Comparison of ENCODE assay signal across 8 mouse cellular contexts in genomic region chr4:145213999-145214785, GRCm38 (mm10). TPM values are rescaled to one million over a fixed set of nuclear protein-coding genes. Genes with fewer than 3 reads are reported as not detected.
DNase-seq lines count a peak whose midpoint lies in the region; ATAC-seq and TF ChIP-seq lines count a peak whose summit lies in the region.

No protein-coding gene starts in this region.

- DNase-seq in heart, postnatal 25 days (ENCODE audit: low spot score) = peak; percentile 88
- peak; percentile 95 for DNase-seq in layer of hippocampus, adult 11-12 months (ENCODE audit: low spot score)
- DNase-seq in liver, postnatal 0 days = peak; percentile 91
- peak; percentile 98 for DNase-seq in testis, postnatal 10 days (ENCODE audit: low spot score)

- peaks cover 58% of the 10 kb centered on the region for H3K4me1 ChIP-seq in E14TG2a.4 (replicated peaks; ENCODE audit: low read depth, low read length)
- H3K4me1 ChIP-seq in forebrain, embryonic 15.5 days = no peaks in the 10 kb centered on the region
- H3K4me1 ChIP-seq in liver, postnatal 0 days (ENCODE audit: insufficient read depth) = peaks cover 8% of the 10 kb centered on the region
- H3K4me1 ChIP-seq in neural tube, embryonic 14.5 days (ENCODE audit: control insufficient read depth, insufficient read depth, low read length) = no peaks in the 10 kb centered on the region

- no peak overlapping the region for H3K27ac ChIP-seq in forebrain, embryonic 15.5 days (replicated peaks)
- H3K27ac ChIP-seq in liver, postnatal 0 days (ENCODE audit: low read depth) = no peak overlapping the region
- H3K27ac ChIP-seq in neural tube, embryonic 14.5 days (ENCODE audit: low read depth, low read length) = no peak overlapping the region

- TF ChIP-seq EP300 in liver, postnatal 0 days (IDR thresholded peaks at IDR 0.05; ENCODE audit: low read depth) = no peak

- H3K36me3 ChIP-seq in E14TG2a.4 (ENCODE audit: insufficient read depth, low read length) = peaks cover 41% of the 10 kb centered on the region
- H3K36me3 ChIP-seq in forebrain, embryonic 15.5 days = no peaks in the 10 kb centered on the region
- H3K36me3 ChIP-seq in liver, postnatal 0 days (replicated peaks; ENCODE audit: insufficient read depth, low read length) = peaks cover 29% of the 10 kb centered on the region
- H3K36me3 ChIP-seq in neural tube, embryonic 14.5 days (ENCODE audit: control insufficient read depth, insufficient read depth, low read length) = no peaks in the 10 kb centered on the region

- TF ChIP-seq CTCF in E14TG2a.4 (conservative IDR thresholded peaks at IDR 0.05; ENCODE audit: low read length) = peak; percentile 91
- TF ChIP-seq CTCF in liver, postnatal 0 days (IDR thresholded peaks at IDR 0.05; ENCODE audit: low read depth) = peak; percentile 98

- intact Hi-C loops in heart, postnatal 25 days (cut with DNase I) = loop anchor here (1.0 to 5.0 kb wide), 2 partner anchors 57 to 72 kb away; no protein-coding TSS in a partner anchor

- no peak overlapping the region for H3K4me2 ChIP-seq in forebrain, embryonic 15.5 days (replicated peaks)
- no peak overlapping the region for H3K4me2 ChIP-seq in liver, postnatal 0 days (ENCODE audit: low read depth, low read length)
- no peak overlapping the region for H3K4me2 ChIP-seq in neural tube, embryonic 14.5 days (ENCODE audit: low read depth, low read length)

- H3K27me3 ChIP-seq in E14TG2a.4 (ENCODE audit: insufficient read depth, low read length) = no peaks in the 10 kb centered on the region
- no peaks in the 10 kb centered on the region for H3K27me3 ChIP-seq in forebrain, embryonic 15.5 days
- H3K27me3 ChIP-seq in liver, postnatal 0 days (ENCODE audit: insufficient read depth, low read length) = no peaks in the 10 kb centered on the region
- H3K27me3 ChIP-seq in neural tube, embryonic 14.5 days (ENCODE audit: control insufficient read depth, insufficient read depth, low read length) = no peaks in the 10 kb centered on the region

- H3K9me3 ChIP-seq in E14TG2a.4 (ENCODE audit: low read length) = peaks cover 10% of the 10 kb centered on the region; the same call in 1 of the 2 replicates
- H3K9me3 ChIP-seq in forebrain, embryonic 15.5 days = no peaks in the 10 kb centered on the region
- H3K9me3 ChIP-seq in liver, postnatal 0 days (ENCODE audit: low read length) = no peaks in the 10 kb centered on the region
- H3K9me3 ChIP-seq in neural tube, embryonic 14.5 days (ENCODE audit: control insufficient read depth, low read length) = no peaks in the 10 kb centered on the region

- peak overlapping the region; percentile 59 for H3K4me3 ChIP-seq in E14TG2a.4 (replicated peaks; ENCODE audit: low read length)
- H3K4me3 ChIP-seq in forebrain, embryonic 15.5 days = no peak overlapping the region
- no peak overlapping the region for H3K4me3 ChIP-seq in liver, postnatal 0 days (ENCODE audit: low read depth, low read length)
- no peak overlapping the region for H3K4me3 ChIP-seq in neural tube, embryonic 14.5 days (ENCODE audit: low read depth, low read length)

- ATAC-seq in cerebellum, adult (ENCODE audit: insufficient number of reproducible peaks, low FRiP score, low TSS enrichment) = peak; percentile 62; the same call in 1 of the 2 replicates
- ATAC-seq in forebrain, embryonic 15.5 days (replicated peaks) = peak; percentile 85
- ATAC-seq in liver, postnatal 0 days = peak; percentile 35
- ATAC-seq in neural tube, embryonic 14.5 days (ENCODE audit: low read depth) = peak; percentile 93

- no peak overlapping the region for H3K9ac ChIP-seq in forebrain, embryonic 15.5 days (replicated peaks)
- H3K9ac ChIP-seq in liver, postnatal 0 days (replicated peaks) = no peak overlapping the region
- no peak overlapping the region; the same call in 1 of the 2 replicates for H3K9ac ChIP-seq in neural tube, embryonic 14.5 days (replicated peaks; ENCODE audit: low read depth, low read length)

- 29% methylated on average over 8 of the region's 8 CpGs for WGBS in forebrain, embryonic 15.5 days
- 34% methylated on average over 8 of the region's 8 CpGs for WGBS in liver, postnatal 0 days (ENCODE audit: insufficient replicate concordance)
- WGBS in neural tube, embryonic 14.5 days = 36% methylated on average over 8 of the region's 8 CpGs

RNA-seq across cellular contexts. Expression of gene Vps13d, which starts 19.4 kb away (rescaled TPM):
- polyA plus RNA-seq in forebrain, embryonic 15.5 days (2015; fragmentation: Nextera tagmentation; extraction: Ambion mirVana) = 9.4 and 9.6 TPM in 2 replicates
- total RNA-seq in heart, postnatal 25 days (2021) = 10 to 100 TPM; 61.5 to 64.3 TPM
- polyA plus RNA-seq in liver, postnatal 0 days (2015; fragmentation: Nextera tagmentation; extraction: Ambion mirVana) = 6.6 and 7.0 TPM in 2 replicates
- polyA plus RNA-seq in neural tube, embryonic 14.5 days (2014; fragmentation: Nextera tagmentation; extraction: Ambion mirVana) = 12.9 and 17.8 TPM in 2 replicates

RNA-seq across cellular contexts. Expression of gene Tnfrsf1b, which starts 32.5 kb away (rescaled TPM):
- polyA plus RNA-seq in forebrain, embryonic 15.5 days (2015; fragmentation: Nextera tagmentation; extraction: Ambion mirVana) = 1.8 and 2.5 TPM in 2 replicates
- total RNA-seq in heart, postnatal 25 days (2021) = 1 to 10 TPM; 5.3 to 5.5 TPM
- polyA plus RNA-seq in liver, postnatal 0 days (2015; fragmentation: Nextera tagmentation; extraction: Ambion mirVana) = 7.2 and 9.4 TPM in 2 replicates
- polyA plus RNA-seq in neural tube, embryonic 14.5 days (2014; fragmentation: Nextera tagmentation; extraction: Ambion mirVana) = 3.6 and 4.6 TPM in 2 replicates

Comparison
In these comparisons a context has a peak if more than half of its experiments do, and no peak if none do; other contexts are left out.
1. ATAC-seq: peak in every context shown above with its lines; median percentile 93 in neural tube, embryonic 14.5 days; 85 in forebrain, embryonic 15.5 days; 62 in cerebellum, adult; 35 in liver, postnatal 0 days.